Mouse (Mus musculus) embryo, embryonic 10 days (tissue): Measurements from ENCODE around the gene Tmem198.

Experiments used
- DNase-seq: peaks from one replicate; pipeline ENCODE4 v3.0.0-alpha.2; 2015; ENCODE audit warnings: low spot score

Tmem198 gene

GRCm38 (mm10) chr1:75478916-75479634, at the start of gene Tmem198, which contains the start of gene Chpf:
TSS of gene Tmem198 (plus strand) at chr1:75479532.
TSS of gene Chpf (minus strand) at chr1:75479307.
- peak; percentile 99 for DNase-seq

- DNase-seq = peak; percentile 92
Measured at GRCm38 (mm10) chr1:75435475-75436328, 43.6 kb upstream of the Tmem198 start, which contains the start of gene Gmppa. TSS of gene Gmppa (plus strand) at chr1:75435930.

GRCm38 (mm10) chr1:75438782-75439181, 40.5 kb upstream of the Tmem198 start:
- DNase-seq = no peak

DNA sequence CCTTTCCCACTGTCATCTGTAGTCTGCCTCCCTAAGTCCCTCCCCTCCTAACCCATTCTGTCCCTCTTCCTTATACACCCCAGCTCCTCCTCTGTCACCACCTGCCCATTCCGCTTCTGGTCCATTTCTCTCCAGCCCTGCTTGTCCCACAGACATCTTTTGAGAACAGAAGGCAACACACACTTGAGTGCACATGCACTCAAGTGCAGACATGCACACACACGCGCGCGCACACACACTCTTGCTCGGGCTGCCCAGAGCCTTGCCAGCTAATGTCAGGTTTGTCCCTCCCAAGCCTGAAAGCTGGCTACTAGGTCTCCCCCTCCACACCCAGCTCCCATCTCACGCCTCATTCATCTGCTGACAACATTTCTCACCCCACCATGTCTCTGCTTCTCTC, 38.7 kb upstream of the Tmem198 start:
- DNase-seq = no peak

DNA sequence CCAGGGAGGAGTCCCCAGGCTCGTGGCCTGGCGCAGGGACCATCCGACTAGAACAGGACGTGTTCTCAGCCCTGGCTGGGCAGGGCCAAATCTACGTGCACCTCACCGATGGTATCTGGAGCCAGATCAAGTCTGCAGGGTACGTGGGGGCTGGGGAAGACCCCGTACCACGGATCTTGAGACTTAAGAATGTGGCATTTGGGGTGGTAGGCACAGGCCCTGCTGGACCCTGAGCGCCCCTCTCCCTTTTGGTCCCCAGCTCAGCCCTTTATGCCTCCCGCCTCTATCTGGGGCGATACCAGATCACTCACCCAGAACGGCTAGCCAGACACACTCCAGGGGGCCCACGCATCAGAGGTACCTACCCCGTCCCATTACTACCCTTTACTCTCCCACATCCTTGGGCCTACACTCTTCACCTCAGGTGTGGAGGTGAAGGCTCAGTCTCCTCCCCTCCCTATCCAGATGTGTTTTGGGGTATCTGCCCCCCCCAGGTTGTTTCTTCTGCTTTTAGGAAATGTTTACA, 37.8 kb upstream of the Tmem198 start:
- no peak for DNase-seq

GRCm38 (mm10) chr1:75442171-75442570, 37.2 kb upstream of the Tmem198 start:
- DNase-seq = no peak

DNA sequence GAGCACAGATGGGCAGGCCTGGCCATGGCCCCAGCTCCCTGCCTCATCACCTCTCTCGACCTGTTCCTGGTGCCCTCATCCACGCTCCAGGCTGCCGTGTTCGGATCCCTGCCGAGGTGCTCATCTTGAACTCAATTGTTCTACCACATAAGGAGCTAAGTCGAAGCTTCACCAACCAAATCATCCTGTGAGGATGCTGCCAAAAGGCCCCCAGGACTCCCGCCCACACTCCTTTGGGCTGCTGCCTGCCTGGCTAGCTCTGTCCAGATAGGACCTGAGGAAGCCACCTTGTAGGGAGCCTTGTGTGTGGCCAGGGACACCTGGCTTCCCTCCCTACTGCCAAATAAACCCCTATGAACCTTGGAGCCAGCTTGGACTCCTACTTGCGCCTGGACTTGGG, 36.5 kb upstream of the Tmem198 start:
- DNase-seq = no peak

DNA sequence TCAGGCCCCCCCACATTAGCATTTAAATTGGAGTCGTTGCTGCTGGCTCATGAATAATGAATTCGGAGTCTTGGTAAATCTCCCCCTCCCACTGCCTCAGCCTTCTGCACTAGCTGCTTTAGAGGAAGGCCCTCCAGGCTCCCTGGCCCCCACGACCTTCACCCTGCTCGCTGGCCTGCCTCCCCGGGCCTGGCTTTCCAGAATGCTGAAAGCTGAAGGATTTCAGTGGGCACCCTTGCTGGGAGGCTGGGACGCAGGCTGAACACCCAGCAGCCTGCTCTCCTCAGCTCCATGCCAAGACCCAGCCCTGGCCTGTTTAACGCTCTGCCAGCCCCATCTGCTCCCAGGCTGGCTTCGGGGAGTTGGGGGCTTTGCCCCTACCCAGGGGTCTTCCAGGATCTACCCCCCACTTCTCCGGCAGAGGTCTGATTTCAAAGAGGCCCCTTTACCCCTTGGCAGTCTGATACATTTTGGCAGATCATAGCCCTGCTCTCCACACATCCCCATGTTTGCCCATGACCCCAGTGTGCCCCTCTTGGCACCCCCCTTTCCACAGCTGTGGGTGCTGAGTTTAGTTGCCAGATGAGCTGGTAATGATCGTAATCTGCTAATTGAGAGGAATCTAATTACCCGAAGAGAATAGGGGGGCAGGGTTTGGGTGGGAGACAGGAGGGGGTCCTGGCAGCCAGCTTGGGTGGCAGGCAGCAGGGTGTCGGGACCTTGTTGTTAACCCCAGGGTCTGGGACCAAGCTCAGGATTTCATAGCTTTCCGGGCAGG, 35.9 kb upstream of the Tmem198 start:
- DNase-seq = peak; percentile 44

GRCm38 (mm10) chr1:75444208-75444607, 35.1 kb upstream of the Tmem198 start:
- DNase-seq = peak; percentile 62

- no peak for DNase-seq
Measured at GRCm38 (mm10) chr1:75445141-75445701, 34.1 kb upstream of the Tmem198 start.

DNA sequence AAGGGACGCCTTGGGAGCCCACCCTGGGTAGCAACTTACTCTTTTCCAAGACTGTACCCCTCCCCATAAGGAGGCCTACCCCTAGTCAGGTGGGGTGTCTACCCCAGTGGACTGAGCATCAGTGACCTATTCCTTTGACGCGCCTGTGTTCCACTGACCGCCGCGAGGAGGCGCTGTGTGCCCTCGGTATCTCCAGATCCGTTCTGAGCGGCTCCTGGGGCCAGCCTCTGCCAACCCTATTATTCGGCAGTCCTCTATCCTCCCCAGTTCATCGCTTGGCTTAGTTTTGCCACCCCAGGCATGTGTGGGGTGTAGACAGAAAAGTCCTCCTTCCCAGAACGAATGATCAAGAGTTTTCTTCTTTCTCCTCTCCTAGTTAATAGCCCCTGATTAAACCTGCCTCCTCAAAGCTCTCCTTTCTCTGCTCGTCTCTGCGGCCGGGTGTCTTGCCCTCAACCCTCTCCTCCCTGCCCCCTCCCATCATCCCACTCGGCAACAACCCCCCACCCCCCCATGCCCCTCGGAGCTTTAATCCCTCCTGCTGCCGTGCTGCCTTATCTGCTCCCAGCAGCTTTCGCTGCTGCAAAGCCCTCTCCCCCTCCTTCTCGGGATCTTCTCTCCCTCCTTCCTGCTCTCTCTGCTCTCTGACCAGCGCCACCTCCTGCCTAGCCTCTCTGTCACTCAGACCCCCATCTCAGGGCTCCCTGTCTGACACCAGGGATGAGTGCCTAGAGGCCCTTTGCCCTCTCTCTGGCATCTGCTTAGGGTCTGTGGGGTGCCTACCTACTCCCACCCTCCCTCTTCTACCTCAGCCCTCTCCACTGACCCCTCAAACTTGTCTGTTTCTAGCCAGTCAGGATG, 33.4 kb upstream of the Tmem198 start:
- DNase-seq = peak; percentile 93

GRCm38 (mm10) chr1:75446656-75447055, 32.7 kb upstream of the Tmem198 start:
- DNase-seq = peak; percentile 72

DNA sequence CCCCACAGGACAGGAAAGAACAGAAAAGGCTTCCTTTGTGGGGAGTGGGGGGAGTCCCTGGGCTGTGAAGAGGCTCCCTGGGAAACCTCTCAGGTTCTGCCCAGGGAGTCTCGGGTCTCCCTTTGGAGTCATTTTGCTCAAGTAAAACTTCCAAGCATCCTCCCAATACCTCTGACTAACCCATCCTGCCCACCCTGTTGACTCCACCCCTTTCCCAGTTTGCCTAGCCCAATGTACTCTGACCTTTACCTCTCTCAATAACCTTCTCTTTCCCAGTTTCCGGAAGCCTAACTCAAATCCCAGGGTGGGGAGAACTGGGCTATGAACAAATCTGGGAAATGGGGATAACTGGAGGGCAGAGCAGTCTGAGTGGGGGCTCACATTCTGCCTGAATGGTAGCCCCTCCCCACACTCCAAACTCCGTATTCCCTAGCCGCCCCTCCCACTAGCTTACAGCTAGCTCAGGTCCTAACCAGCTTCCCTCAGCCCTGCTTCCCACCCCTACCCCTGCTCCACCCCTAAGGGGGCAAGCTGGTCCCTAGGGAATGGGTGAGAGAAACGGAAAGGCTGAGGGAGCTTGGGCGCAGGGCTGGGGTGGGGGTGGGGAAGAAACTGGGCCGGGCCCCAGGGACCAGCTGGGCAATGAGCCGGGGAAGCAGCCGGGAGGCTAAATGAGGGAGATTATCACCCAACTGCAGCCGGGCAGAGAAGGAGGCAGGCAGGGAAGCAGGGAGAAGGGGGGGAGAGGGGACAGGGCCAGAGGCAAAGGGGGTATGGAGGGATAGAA, 31.9 kb upstream of the Tmem198 start:
- peak; percentile 53 for DNase-seq

- DNase-seq = no peak
Measured at GRCm38 (mm10) chr1:75448052-75448431, 31.3 kb upstream of the Tmem198 start.

DNA sequence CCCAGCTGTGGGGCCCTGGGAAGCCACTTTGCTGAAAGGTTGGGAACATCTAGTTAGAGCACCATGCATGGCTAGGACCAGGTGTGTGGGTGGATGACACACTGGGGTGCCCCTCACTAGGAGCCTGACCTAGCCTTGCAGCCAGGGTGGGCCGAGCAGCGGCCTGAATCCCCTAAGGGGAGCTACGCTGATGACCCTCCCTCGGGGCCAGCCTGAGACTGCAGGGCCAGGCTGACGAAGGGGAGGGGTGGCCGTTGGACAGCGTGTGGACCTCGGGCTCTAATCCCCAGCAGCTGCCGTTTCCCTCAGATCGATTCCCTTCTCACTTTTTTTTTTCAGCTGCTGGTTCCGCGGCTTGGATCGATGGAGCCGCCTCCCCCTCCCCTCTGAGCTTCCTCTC, 30.4 kb upstream of the Tmem198 start:
- DNase-seq = peak; percentile 73

- DNase-seq = no peak
Measured at GRCm38 (mm10) chr1:75449377-75450135, 29.8 kb upstream of the Tmem198 start.

GRCm38 (mm10) chr1:75450314-75451005, 28.9 kb upstream of the Tmem198 start, which contains the start of gene Asic4:
TSS of gene Asic4 (plus strand) at chr1:75450436.
- peak; percentile 60 for DNase-seq

DNA sequence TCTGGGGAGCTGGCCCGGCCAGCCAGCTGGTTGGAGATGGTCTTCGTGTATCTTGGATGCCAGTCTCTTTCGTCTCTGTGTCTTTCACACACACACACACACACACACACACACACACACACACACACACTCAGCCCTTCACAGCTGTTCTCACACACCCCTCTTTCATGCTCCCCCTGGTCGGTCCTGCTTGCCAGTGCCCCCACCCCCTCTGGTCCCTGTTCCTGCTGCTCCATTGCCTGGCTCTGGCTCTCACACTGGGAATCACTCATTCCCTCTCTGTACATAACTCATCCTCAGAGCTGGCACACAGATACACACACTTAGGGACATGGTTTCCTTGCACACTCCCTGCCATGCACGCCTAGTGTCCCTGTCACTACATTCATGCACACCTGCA, 27.4 kb upstream of the Tmem198 start:
- DNase-seq = no peak

DNA sequence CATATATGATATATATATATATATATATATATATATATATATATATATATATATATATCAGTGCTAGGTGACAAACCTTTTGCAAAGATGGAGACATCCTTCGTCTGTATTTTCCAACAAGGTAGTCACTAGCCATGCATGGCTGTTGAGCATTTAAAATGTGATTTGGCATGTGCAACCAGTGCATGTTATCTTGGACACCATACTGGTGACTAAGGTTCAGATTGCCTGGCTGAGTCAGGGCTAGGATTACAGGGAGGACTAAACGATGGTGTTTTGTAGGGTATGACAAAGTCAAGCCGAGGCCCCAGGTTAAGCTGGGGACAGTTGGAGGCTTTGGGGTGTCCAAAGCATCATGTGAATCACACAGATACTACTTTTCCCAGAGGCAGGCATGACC, 23.9 kb upstream of the Tmem198 start:
- DNase-seq = no peak
